Mouse (Mus musculus): ENCODE results near the gene Cdip1.

- TF ChIP-seq PAX5 (IDR thresholded peaks at IDR 0.05; ENCODE audit: low read length) (no peak), NRF1 (IDR thresholded peaks at IDR 0.05; ENCODE audit: low read depth, low read length) (no peak), ETS1 (conservative IDR thresholded peaks at IDR 0.05; ENCODE audit: low read depth, low read length) (no peak), USF2 (conservative IDR thresholded peaks at IDR 0.05; ENCODE audit: low read depth, low read length) (no peak), CTCF (conservative IDR thresholded peaks at IDR 0.05 in 1 of 2, IDR thresholded peaks at IDR 0.05 in 1 of 2; ENCODE audit: low read depth in 2 of 2, low read length in 2 of 2) (no peak), UBTF (IDR thresholded peaks at IDR 0.05; ENCODE audit: low read depth, low read length) (no peak), E2F4 (IDR thresholded peaks at IDR 0.05; ENCODE audit: insufficient replicate concordance, low read depth, low read length) (no peak), MAX (IDR thresholded peaks at IDR 0.05; ENCODE audit: low read length) (no peak), POLR2A (IDR thresholded peaks at IDR 0.05; ENCODE audit: low read depth, low read length) (no peak), RCOR1 (conservative IDR thresholded peaks at IDR 0.05; ENCODE audit: low read depth, low read length) (no peak)
Observed at GRCm38 (mm10) chr16:4730776-4731358, 59.2 kb downstream of the Cdip1 start.

Data from CH12.LX (cell line).